Mouse (Mus musculus): Measurements from ENCODE around the gene Tbrg4. TPM values are rescaled to one million over a fixed set of nuclear protein-coding genes. Genes with fewer than 3 reads are reported as not detected.

Gene Tbrg4
- total and polyA plus RNA-seq, 2 experiments, result 17.7 to 71.0 TPM

DNA sequence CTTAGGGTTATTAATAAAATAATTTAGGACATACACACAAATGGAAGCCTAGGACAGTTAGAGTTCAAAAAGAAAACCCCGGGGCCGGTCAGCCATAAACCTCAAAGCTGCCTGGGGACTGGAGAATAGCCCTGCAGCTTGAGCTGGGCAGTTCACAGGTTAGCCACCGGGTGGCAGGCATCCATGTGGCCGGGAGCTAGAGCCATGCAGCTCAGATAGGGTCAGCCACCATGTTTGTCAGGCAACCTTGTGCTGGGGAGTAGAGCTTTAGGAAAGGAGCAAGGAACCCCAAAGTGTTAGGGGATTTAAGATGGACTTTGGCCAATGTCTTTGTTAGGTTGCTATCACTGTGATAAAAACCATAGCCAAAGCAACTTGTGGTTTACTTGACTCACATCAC is 2.7 kb upstream of the Tbrg4 start:
- no peaks in the 10 kb centered on the region for H3K36me3 ChIP-seq (ENCODE audit: control insufficient read depth, insufficient read depth, low read length)
- WGBS, result 37% methylated on average over 4 of the region's 4 CpGs
- H3K4me3 ChIP-seq (ENCODE audit: insufficient read depth, low read depth, low read length), result no peak overlapping the region
- no peaks in the 10 kb centered on the region for H3K27me3 ChIP-seq (ENCODE audit: control insufficient read depth, insufficient read depth, low read length)
- peaks cover 3% of the 10 kb centered on the region; the same call in 1 of the 2 replicates for H3K79me2 ChIP-seq (ENCODE audit: control insufficient read depth, insufficient read depth, low read length)
- H3K27ac ChIP-seq (replicated peaks; ENCODE audit: insufficient read depth, low read depth, low read length), result no peak overlapping the region
- TF ChIP-seq POLR2A (IDR thresholded peaks at IDR 0.05; ENCODE audit: extremely low read depth, insufficient read depth, low read length) (no peak), CTCF (IDR thresholded peaks at IDR 0.05; ENCODE audit: low read depth, low read length) (peak; percentile 84)
- DNase-seq (ENCODE audit: extremely low read depth, low read depth, low spot score), result no peak
- peaks cover 7% of the 10 kb centered on the region for H3K4me1 ChIP-seq (ENCODE audit: control insufficient read depth, insufficient read depth, low read length)
- no peak overlapping the region for H3K9ac ChIP-seq (ENCODE audit: low read depth, low read length)

DNA sequence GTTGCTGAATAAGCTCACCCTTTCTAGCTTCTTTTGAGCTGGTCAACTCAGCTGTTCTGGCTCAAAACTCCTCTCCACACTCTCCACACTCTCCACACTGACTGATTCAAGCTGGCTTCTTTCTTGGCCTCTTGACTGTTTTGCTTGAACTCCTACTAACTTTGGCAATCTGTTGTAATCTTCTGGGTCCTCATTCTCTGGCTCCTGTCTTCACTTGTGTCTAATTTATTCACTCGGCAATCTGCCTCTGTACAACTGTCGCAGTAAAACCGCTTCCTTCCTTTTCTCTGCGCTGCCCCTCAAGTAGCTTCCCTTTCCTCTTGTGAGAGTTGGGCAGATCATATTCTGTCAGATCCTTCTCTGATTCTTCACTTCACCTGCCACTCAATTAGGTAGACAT is 1.9 kb upstream of the Tbrg4 start:
- no peaks in the 10 kb centered on the region for H3K27me3 ChIP-seq (ENCODE audit: control insufficient read depth, insufficient read depth, low read length)
- H3K4me3 ChIP-seq (ENCODE audit: insufficient read depth, low read depth, low read length), result no peak overlapping the region
- WGBS, result 81% methylated on average over 4 of the region's 4 CpGs
- DNase-seq (ENCODE audit: extremely low read depth, low read depth, low spot score), result no peak
- H3K27ac ChIP-seq (replicated peaks; ENCODE audit: insufficient read depth, low read depth, low read length), result 0 out of 2 replicates have a peak overlapping the region, but pooled peaks have one; percentile 10
- peaks cover 7% of the 10 kb centered on the region for H3K4me1 ChIP-seq (ENCODE audit: control insufficient read depth, insufficient read depth, low read length)
- TF ChIP-seq CTCF (IDR thresholded peaks at IDR 0.05; ENCODE audit: low read depth, low read length) (no peak), POLR2A (IDR thresholded peaks at IDR 0.05; ENCODE audit: extremely low read depth, insufficient read depth, low read length) (no peak)
- H3K9ac ChIP-seq (ENCODE audit: low read depth, low read length), result no peak overlapping the region
- H3K79me2 ChIP-seq (ENCODE audit: control insufficient read depth, insufficient read depth, low read length), result peaks cover 3% of the 10 kb centered on the region; the same call in 1 of the 2 replicates
- peaks cover 5% of the 10 kb centered on the region; the same call in 1 of the 2 replicates for H3K36me3 ChIP-seq (ENCODE audit: control insufficient read depth, insufficient read depth, low read length)

DNA sequence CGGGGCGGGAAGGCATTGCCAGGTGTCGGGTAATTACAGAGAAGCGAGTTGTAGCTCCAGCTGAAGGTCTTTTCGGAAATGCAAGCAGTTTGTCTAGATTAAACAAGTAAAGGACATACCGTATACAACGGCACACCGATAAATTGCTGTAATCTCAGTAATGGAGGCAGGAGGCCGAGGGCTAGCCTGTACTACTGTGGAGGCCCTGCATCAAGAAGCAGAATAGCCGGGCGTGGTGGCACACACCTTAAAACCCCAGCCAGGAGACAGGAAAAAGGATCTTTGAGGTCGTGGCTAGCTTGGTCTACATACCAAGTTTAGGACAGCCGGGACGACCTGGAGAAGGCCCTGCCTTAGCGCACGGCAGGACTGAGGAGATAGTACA is 513 bp upstream of the Tbrg4 start:
- H3K4me3 ChIP-seq (ENCODE audit: insufficient read depth, low read depth, low read length), result peak overlapping the region; percentile 95
- no peaks in the 10 kb centered on the region for H3K27me3 ChIP-seq (ENCODE audit: control insufficient read depth, insufficient read depth, low read length)
- WGBS, result 4% methylated on average over 16 of the region's 16 CpGs
- peak overlapping the region; percentile 88 for H3K27ac ChIP-seq (replicated peaks; ENCODE audit: insufficient read depth, low read depth, low read length)
- DNase-seq (ENCODE audit: extremely low read depth, low read depth, low spot score), result no peak
- TF ChIP-seq CTCF (IDR thresholded peaks at IDR 0.05; ENCODE audit: low read depth, low read length), result no peak
- peaks cover 3% of the 10 kb centered on the region; the same call in 1 of the 2 replicates for H3K79me2 ChIP-seq (ENCODE audit: control insufficient read depth, insufficient read depth, low read length)
- peak overlapping the region; percentile 87 for H3K9ac ChIP-seq (ENCODE audit: low read depth, low read length)
- H3K36me3 ChIP-seq (ENCODE audit: control insufficient read depth, insufficient read depth, low read length), result peaks cover 12% of the 10 kb centered on the region; the same call in 1 of the 2 replicates
- H3K4me1 ChIP-seq (ENCODE audit: control insufficient read depth, insufficient read depth, low read length), result peaks cover 7% of the 10 kb centered on the region

DNA sequence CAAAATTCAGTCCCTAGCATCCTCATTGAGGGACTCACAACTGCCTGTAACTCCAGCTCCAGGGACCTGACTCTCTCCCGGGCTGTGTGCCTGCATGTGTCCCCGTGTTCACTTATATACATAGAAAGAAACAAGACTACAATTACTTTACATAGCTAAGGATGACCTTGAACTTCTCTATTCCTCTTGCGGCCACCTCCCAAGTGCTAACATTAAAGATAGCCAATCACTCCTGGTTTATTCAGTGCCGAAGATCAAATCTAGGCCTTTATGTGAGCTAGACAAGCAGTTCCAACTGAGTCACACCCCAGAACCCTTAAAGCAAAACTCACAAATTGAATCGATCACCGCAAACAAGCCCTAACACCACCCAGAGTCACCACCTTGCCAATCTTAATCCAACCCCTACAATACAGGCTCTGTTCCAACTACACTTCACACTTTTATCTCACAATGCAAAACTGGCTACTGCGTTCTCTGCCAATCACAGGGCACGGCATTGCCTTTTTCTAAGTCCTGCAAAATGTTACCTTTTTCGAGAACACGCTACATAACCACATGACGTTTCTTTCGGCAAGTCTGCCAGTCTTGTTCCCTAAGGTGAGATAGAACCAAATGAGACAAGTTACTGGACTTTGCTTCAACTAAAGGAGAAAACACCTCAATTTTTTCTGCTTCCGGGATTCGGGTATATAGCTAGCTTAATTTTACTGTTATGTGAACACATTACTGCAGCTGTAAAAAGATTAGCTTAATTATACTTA is 1.1 kb downstream of the Tbrg4 start:
- H3K27me3 ChIP-seq (ENCODE audit: control insufficient read depth, insufficient read depth, low read length), result no peaks in the 10 kb centered on the region
- H3K4me1 ChIP-seq (ENCODE audit: control insufficient read depth, insufficient read depth, low read length), result peaks cover 7% of the 10 kb centered on the region
- no peak for DNase-seq (ENCODE audit: extremely low read depth, low read depth, low spot score)
- TF ChIP-seq CTCF (IDR thresholded peaks at IDR 0.05; ENCODE audit: low read depth, low read length) (no peak), POLR2A (IDR thresholded peaks at IDR 0.05; ENCODE audit: extremely low read depth, insufficient read depth, low read length) (no peak)
- H3K9ac ChIP-seq (ENCODE audit: low read depth, low read length), result peak overlapping the region; percentile 54; the same call in 1 of the 2 replicates
- H3K27ac ChIP-seq (replicated peaks; ENCODE audit: insufficient read depth, low read depth, low read length), result no peak overlapping the region
- peaks cover 3% of the 10 kb centered on the region; the same call in 1 of the 2 replicates for H3K79me2 ChIP-seq (ENCODE audit: control insufficient read depth, insufficient read depth, low read length)
- peaks cover 23% of the 10 kb centered on the region for H3K36me3 ChIP-seq (ENCODE audit: control insufficient read depth, insufficient read depth, low read length)
- peak overlapping the region; percentile 59 for H3K4me3 ChIP-seq (ENCODE audit: insufficient read depth, low read depth, low read length)
- 38% methylated on average over 14 of the region's 14 CpGs for WGBS

- no peaks in the 10 kb centered on the region for H3K27me3 ChIP-seq (ENCODE audit: control insufficient read depth, insufficient read depth, low read length)
- DNase-seq (ENCODE audit: extremely low read depth, low read depth, low spot score), result no peak
- no peak overlapping the region for H3K9ac ChIP-seq (ENCODE audit: low read depth, low read length)
- peaks cover 3% of the 10 kb centered on the region; the same call in 1 of the 2 replicates for H3K79me2 ChIP-seq (ENCODE audit: control insufficient read depth, insufficient read depth, low read length)
- H3K27ac ChIP-seq (replicated peaks; ENCODE audit: insufficient read depth, low read depth, low read length), result no peak overlapping the region
- H3K4me1 ChIP-seq (ENCODE audit: control insufficient read depth, insufficient read depth, low read length), result peaks cover 7% of the 10 kb centered on the region
- no peak overlapping the region for H3K4me3 ChIP-seq (ENCODE audit: insufficient read depth, low read depth, low read length)
- TF ChIP-seq CTCF (IDR thresholded peaks at IDR 0.05; ENCODE audit: low read depth, low read length) (no peak), POLR2A (IDR thresholded peaks at IDR 0.05; ENCODE audit: extremely low read depth, insufficient read depth, low read length) (no peak)
- peaks cover 30% of the 10 kb centered on the region for H3K36me3 ChIP-seq (ENCODE audit: control insufficient read depth, insufficient read depth, low read length)
- 89% methylated on average over 10 of the region's 10 CpGs for WGBS
These were observed 2.2 kb downstream of the Tbrg4 start for GRCm38 (mm10) chr11:6623704-6624103.

Measured in liver, adult 2 months (tissue).